ENCODE assay signal across 11 mouse cellular contexts in genomic region chr7:49045499-49046346, GRCm38 (mm10).
DNase-seq lines count a peak whose midpoint lies in the region; ATAC-seq lines count a peak whose summit lies in the region.
"Had no signal": no experiment of that assay in that cellular context is flagged by ENCODE, and none has a peak within 500 bp of the region (broad histone marks: within the 10 kb centered on the region; RNA-seq: fewer than 3 reads in every experiment).

No protein-coding gene starts in this region.

- H3K4me3 ChIP-seq in hindbrain, embryonic 12.5 days = no peak overlapping the region
- H3K4me3 ChIP-seq in hindbrain, embryonic 16.5 days (ENCODE audit: low read length) = no peak overlapping the region
- H3K4me3 ChIP-seq in hindbrain, embryonic 13.5 days = no peak overlapping the region
- H3K4me3 ChIP-seq: layer of hippocampus, adult 2 months had no signal

- H3K4me1 ChIP-seq in hindbrain, embryonic 12.5 days = peaks cover 75% of the 10 kb centered on the region
- H3K4me1 ChIP-seq in hindbrain, embryonic 16.5 days (ENCODE audit: control insufficient read depth, insufficient read depth, low read depth, low read length) = peaks cover 27% of the 10 kb centered on the region
- peaks cover 78% of the 10 kb centered on the region for H3K4me1 ChIP-seq in hindbrain, embryonic 13.5 days (replicated peaks)

- WGBS in hindbrain, embryonic 12.5 days = 59% methylated on average over 6 of the region's 6 CpGs
- WGBS in hindbrain, embryonic 16.5 days = 46% methylated on average over 6 of the region's 6 CpGs
- 45% methylated on average over 6 of the region's 6 CpGs for WGBS in hindbrain, embryonic 13.5 days

- ATAC-seq in hindbrain, embryonic 12.5 days (ENCODE audit: low FRiP score) = peak; percentile 30
- ATAC-seq in hindbrain, embryonic 16.5 days = no peak
- peak; percentile 30; the same call in 1 of the 2 replicates for ATAC-seq in hindbrain, embryonic 13.5 days (ENCODE audit: low FRiP score)
- ATAC-seq in inflammation-experienced regulatory T-cells, adult 6 months = no peak

- H3K27me3 ChIP-seq in hindbrain, embryonic 12.5 days = no peaks in the 10 kb centered on the region
- no peaks in the 10 kb centered on the region for H3K27me3 ChIP-seq in hindbrain, embryonic 16.5 days (replicated peaks; ENCODE audit: control insufficient read depth, insufficient read depth, low read length)
- no peaks in the 10 kb centered on the region for H3K27me3 ChIP-seq in hindbrain, embryonic 13.5 days

- no peak overlapping the region for H3K9ac ChIP-seq in hindbrain, embryonic 12.5 days
- H3K9ac ChIP-seq in hindbrain, embryonic 16.5 days (ENCODE audit: low read depth, low read length) = no peak overlapping the region
- H3K9ac ChIP-seq in hindbrain, embryonic 13.5 days = no peak overlapping the region

- DNase-seq in kidney, adult 11 months = peak; percentile 11
- peak; percentile 43 to 60 for DNase-seq in kidney, postnatal 4 days
- DNase-seq in urinary bladder, adult 18-20 months (ENCODE audit: low spot score in 2 of 2) = no peak
- no peak for DNase-seq in frontal cortex, postnatal 10 days (ENCODE audit: low spot score in 2 of 2)
- DNase-seq: cerebellum, adult 8-10 months; thymus, adult 2 months had no signal

- H3K4me2 ChIP-seq in hindbrain, embryonic 12.5 days (replicated peaks) = no peak overlapping the region
- no peak overlapping the region for H3K4me2 ChIP-seq in hindbrain, embryonic 16.5 days (ENCODE audit: low read length)
- H3K4me2 ChIP-seq in hindbrain, embryonic 13.5 days = no peak overlapping the region

- H3K36me3 ChIP-seq in hindbrain, embryonic 12.5 days = no peaks in the 10 kb centered on the region
- H3K36me3 ChIP-seq in hindbrain, embryonic 16.5 days (ENCODE audit: control insufficient read depth, insufficient read depth, low read length) = no peaks in the 10 kb centered on the region
- H3K36me3 ChIP-seq in hindbrain, embryonic 13.5 days = no peaks in the 10 kb centered on the region

- peak overlapping the region; percentile 41; the same call in 1 of the 2 replicates for H3K27ac ChIP-seq in hindbrain, embryonic 12.5 days
- no peak overlapping the region for H3K27ac ChIP-seq in hindbrain, embryonic 16.5 days (ENCODE audit: low read depth, low read length)
- H3K27ac ChIP-seq in hindbrain, embryonic 13.5 days = 0 out of 2 replicates have a peak overlapping the region, but pooled peaks have one; percentile 25
- H3K27ac ChIP-seq: layer of hippocampus, adult 2 months had no signal

- H3K9me3 ChIP-seq in hindbrain, embryonic 12.5 days (replicated peaks) = no peaks in the 10 kb centered on the region
- H3K9me3 ChIP-seq in hindbrain, embryonic 16.5 days (ENCODE audit: control insufficient read depth, low read length) = no peaks in the 10 kb centered on the region
- H3K9me3 ChIP-seq in hindbrain, embryonic 13.5 days = no peaks in the 10 kb centered on the region

Comparison
In these comparisons a context has a peak if more than half of its experiments do, and no peak if none do; other contexts are left out.
1. ATAC-seq: peak in hindbrain, embryonic 12.5 days (single experiment) and hindbrain, embryonic 13.5 days (single experiment); none in hindbrain, embryonic 16.5 days (single experiment) and inflammation-experienced regulatory T-cells, adult 6 months (single experiment).
2. DNase-seq: peak in kidney, adult 11 months (single experiment) and kidney, postnatal 4 days (2 of 2); none in urinary bladder, adult 18-20 months (0 of 2) and frontal cortex, postnatal 10 days (0 of 2).